Mouse (Mus musculus) midbrain, embryonic 10.5 days (tissue): ENCODE data around the gene Retreg1. TPM values are rescaled to one million over a fixed set of nuclear protein-coding genes. Genes with fewer than 3 reads are reported as not detected.

ENCODE experiments used
- DNase-seq: peaks from one replicate; pipeline ENCODE4 v3.0.0-alpha.2; 2017; ENCODE audit warnings: low spot score
- H3K27ac ChIP-seq: fragments of 300-500 bp; sonication (generic); replicated peaks from 2 replicates; pipeline ENCODE4 v1.5.1; 2016; ENCODE audit warnings: mild to moderate bottlenecking
- H3K27me3 ChIP-seq: fragments of 300-500 bp; sonication (generic); 2 replicates; pipeline ENCODE4 v1.6.1; 2016; ENCODE audit warnings: low read depth, mild to moderate bottlenecking; ENCODE audit not compliant: poor library complexity, severe bottlenecking
- H3K36me3 ChIP-seq: fragments of 300-500 bp; sonication (generic); 2 replicates; pipeline ENCODE4 v1.6.1; 2016; ENCODE audit warnings: mild to moderate bottlenecking, moderate library complexity
- H3K4me1 ChIP-seq: fragments of 300-500 bp; sonication (generic); 2 replicates; pipeline ENCODE4 v1.6.1; 2016
- H3K4me3 ChIP-seq: fragments of 300-500 bp; sonication (generic); 2 replicates; pipeline ENCODE4 v1.5.1; 2016; ENCODE audit warnings: mild to moderate bottlenecking, moderate library complexity
- H3K9me3 ChIP-seq: fragments of 300-500 bp; sonication (generic); replicated peaks from 2 replicates; pipeline ENCODE4 v1.6.1; 2016; ENCODE audit warnings: mild to moderate bottlenecking
- WGBS: fragments of 180-500 bp; shearing (Covaris S2); methylation state at CpG from one replicate; pipeline ENCODE4 v1.1.7; 2016; 5-methylcytosine and 5-hydroxymethylcytosine counted together
- polyA plus RNA-seq: library from polyadenylated mRNA; unstranded; fragments of >200 nt; fragmentation: Nextera tagmentation; extraction: Ambion mirVana; gene quantifications from 2 replicates; pipeline ENCODE4 v1.2.1, GENCODE M21; 2016

Gene Retreg1
- polyA plus RNA-seq, 1 experiment from 2014 or later = 1.9 TPM

- Histone ChIP-seq H3K4me1 (peaks cover 5% of the 10 kb centered on the region), H3K9me3 (no peaks in the 10 kb centered on the region), H3K27me3 (no peaks in the 10 kb centered on the region), H3K27ac (no peak overlapping the region), H3K36me3 (no peaks in the 10 kb centered on the region), H3K4me3 (no peak overlapping the region)
- WGBS = 84% methylated on average over 5 of the region's 5 CpGs
- no peak for DNase-seq
Measured at GRCm38 (mm10) chr15:25930657-25931056, 87.7 kb downstream of the Retreg1 start.

GRCm38 (mm10) chr15:25932497-25932896 is 89.5 kb downstream of the Retreg1 start:
- DNase-seq = no peak
- H3K4me3 ChIP-seq = no peak overlapping the region
- no peaks in the 10 kb centered on the region for H3K36me3 ChIP-seq
- H3K27ac ChIP-seq = no peak overlapping the region
- WGBS = 89% methylated on average over 9 of the region's 9 CpGs
- peaks cover 5% of the 10 kb centered on the region for H3K4me1 ChIP-seq
- no peaks in the 10 kb centered on the region for H3K27me3 ChIP-seq
- no peaks in the 10 kb centered on the region for H3K9me3 ChIP-seq

GRCm38 (mm10) chr15:25932937-25933684 is 90.1 kb downstream of the Retreg1 start:
- H3K4me1 ChIP-seq = peaks cover 5% of the 10 kb centered on the region
- DNase-seq = no peak
- peak overlapping the region; percentile 30; the same call in 1 of the 2 replicates for H3K27ac ChIP-seq
- H3K27me3 ChIP-seq = no peaks in the 10 kb centered on the region
- H3K36me3 ChIP-seq = no peaks in the 10 kb centered on the region
- 63% methylated on average over 16 of the region's 16 CpGs for WGBS
- H3K4me3 ChIP-seq = no peak overlapping the region
- H3K9me3 ChIP-seq = no peaks in the 10 kb centered on the region

- WGBS = 79% methylated on average over 7 of the region's 7 CpGs
- H3K9me3 ChIP-seq = no peaks in the 10 kb centered on the region
- peaks cover 5% of the 10 kb centered on the region for H3K4me1 ChIP-seq
- no peak overlapping the region for H3K4me3 ChIP-seq
- H3K36me3 ChIP-seq = no peaks in the 10 kb centered on the region
- no peak overlapping the region for H3K27ac ChIP-seq
- H3K27me3 ChIP-seq = no peaks in the 10 kb centered on the region
- DNase-seq = no peak
Measured at GRCm38 (mm10) chr15:25933685-25934108, 90.7 kb downstream of the Retreg1 start.

- H3K27me3 ChIP-seq = no peaks in the 10 kb centered on the region
- no peaks in the 10 kb centered on the region for H3K9me3 ChIP-seq
- H3K27ac ChIP-seq = no peak overlapping the region
- H3K36me3 ChIP-seq = no peaks in the 10 kb centered on the region
- H3K4me3 ChIP-seq = no peak overlapping the region
- DNase-seq = no peak
- 81% methylated on average over 7 of the region's 7 CpGs for WGBS
- peaks cover 5% of the 10 kb centered on the region for H3K4me1 ChIP-seq
Measured at GRCm38 (mm10) chr15:25934411-25934810, 91.4 kb downstream of the Retreg1 start.

GRCm38 (mm10) chr15:25938496-25938895 is 95.5 kb downstream of the Retreg1 start:
- DNase-seq = no peak
- Histone ChIP-seq H3K36me3 (no peaks in the 10 kb centered on the region), H3K4me1 (peaks cover 10% of the 10 kb centered on the region), H3K9me3 (no peaks in the 10 kb centered on the region), H3K27me3 (no peaks in the 10 kb centered on the region), H3K4me3 (no peak overlapping the region), H3K27ac (no peak overlapping the region)
- 88% methylated on average over 7 of the region's 7 CpGs for WGBS

- no peaks in the 10 kb centered on the region for H3K9me3 ChIP-seq
- no peaks in the 10 kb centered on the region for H3K36me3 ChIP-seq
- H3K4me3 ChIP-seq = no peak overlapping the region
- WGBS = 43% methylated on average over 24 of the region's 24 CpGs
- peaks cover 10% of the 10 kb centered on the region for H3K4me1 ChIP-seq
- DNase-seq = peak; percentile 19
- H3K27me3 ChIP-seq = no peaks in the 10 kb centered on the region
- H3K27ac ChIP-seq = no peak overlapping the region
Measured at GRCm38 (mm10) chr15:25940397-25941377, 97.7 kb downstream of the Retreg1 start.

GRCm38 (mm10) chr15:25941514-25941913 is 98.5 kb downstream of the Retreg1 start:
- WGBS = 83% methylated on average over 11 of the region's 11 CpGs
- no peak for DNase-seq
- Histone ChIP-seq H3K36me3 (no peaks in the 10 kb centered on the region), H3K27ac (no peak overlapping the region), H3K4me3 (no peak overlapping the region), H3K27me3 (no peaks in the 10 kb centered on the region), H3K9me3 (no peaks in the 10 kb centered on the region), H3K4me1 (peaks cover 10% of the 10 kb centered on the region)

- no peak overlapping the region for H3K27ac ChIP-seq
- no peaks in the 10 kb centered on the region for H3K9me3 ChIP-seq
- 68% methylated on average over 4 of the region's 4 CpGs for WGBS
- peaks cover 10% of the 10 kb centered on the region for H3K4me1 ChIP-seq
- H3K4me3 ChIP-seq = no peak overlapping the region
- H3K36me3 ChIP-seq = no peaks in the 10 kb centered on the region
- no peak for DNase-seq
- H3K27me3 ChIP-seq = no peaks in the 10 kb centered on the region
Measured at GRCm38 (mm10) chr15:25942415-25942814, 99.4 kb downstream of the Retreg1 start.

- H3K9me3 ChIP-seq = no peaks in the 10 kb centered on the region
- H3K36me3 ChIP-seq = no peaks in the 10 kb centered on the region
- no peak overlapping the region for H3K4me3 ChIP-seq
- H3K27ac ChIP-seq = no peak overlapping the region
- no peaks in the 10 kb centered on the region for H3K27me3 ChIP-seq
- peaks cover 10% of the 10 kb centered on the region for H3K4me1 ChIP-seq
- WGBS = 90% methylated on average over 15 of the region's 15 CpGs
- no peak for DNase-seq
Measured at GRCm38 (mm10) chr15:25943386-25944137, 100.6 kb downstream of the Retreg1 start.

- WGBS = 87% methylated on average over 8 of the region's 8 CpGs
- Histone ChIP-seq H3K27ac (no peak overlapping the region), H3K4me3 (no peak overlapping the region), H3K27me3 (no peaks in the 10 kb centered on the region), H3K36me3 (no peaks in the 10 kb centered on the region), H3K9me3 (no peaks in the 10 kb centered on the region), H3K4me1 (peaks cover 12% of the 10 kb centered on the region)
- DNase-seq = no peak
Measured at GRCm38 (mm10) chr15:25945224-25945623, 102.2 kb downstream of the Retreg1 start.

GRCm38 (mm10) chr15:25946482-25946881 is 103.5 kb downstream of the Retreg1 start:
- 90% methylated on average over 7 of the region's 7 CpGs for WGBS
- Histone ChIP-seq H3K36me3 (no peaks in the 10 kb centered on the region), H3K4me3 (no peak overlapping the region), H3K27me3 (no peaks in the 10 kb centered on the region), H3K9me3 (no peaks in the 10 kb centered on the region), H3K27ac (no peak overlapping the region), H3K4me1 (0 out of 2 replicates have a peak, but pooled peaks cover 3% of the 10 kb centered on the region)
- DNase-seq = no peak
